Mouse (Mus musculus) brown adipose tissue, adult 24 weeks (tissue): ENCODE measurements around the gene Sept6. TPM values are rescaled to one million over a fixed set of nuclear protein-coding genes. Genes with fewer than 3 reads are reported as not detected.

Source experiments
- polyA plus RNA-seq: library from polyadenylated mRNA; stranded (reverse); fragments of >200 nt; gene quantifications from 2 replicates; pipeline ENCODE4 v1.2.4, GENCODE M21; 2012; ENCODE audit not compliant: missing spikeins, insufficient read depth, insufficient read length

Sept6 gene
- polyA plus RNA-seq, 1 experiment, result 2.1 TPM

Other genes starting within 250 kb of the Sept6 start
- not detected in 2 replicates for gene Slc25a43, start 248.1 kb downstream of the Sept6 start, polyA plus RNA-seq
- 955 and 1,042 TPM in 2 replicates for gene Slc25a5, start 196.1 kb downstream of the Sept6 start, polyA plus RNA-seq
- 94.7 and 101 TPM in 2 replicates for gene Ube2a, start 117.9 kb downstream of the Sept6 start, polyA plus RNA-seq
- gene C330007P06Rik, start 117.7 kb downstream of the Sept6 start, polyA plus RNA-seq, result 54.0 and 56.6 TPM in 2 replicates
- 1.5 and 2.2 TPM in 2 replicates for gene Nkrf, start 88.9 kb downstream of the Sept6 start, polyA plus RNA-seq
- gene Sowahd, start 57.1 kb upstream of the Sept6 start, polyA plus RNA-seq, result not detected in 2 replicates
- gene Rpl39, start 93.6 kb upstream of the Sept6 start, polyA plus RNA-seq, result 550 and 567 TPM in 2 replicates
- gene Upf3b, start 118.5 kb upstream of the Sept6 start, polyA plus RNA-seq, result 9.0 and 11.5 TPM in 2 replicates
- gene Nkap, start 135.0 kb upstream of the Sept6 start, polyA plus RNA-seq, result 7.0 and 10.9 TPM in 2 replicates
- not detected in 2 replicates for gene Akap14, start 177.0 kb upstream of the Sept6 start, polyA plus RNA-seq
- 1,758 and 1,801 TPM in 2 replicates for gene Ndufa1, start 199.4 kb upstream of the Sept6 start, polyA plus RNA-seq
- 0.92 and 1.7 TPM in 2 replicates for gene Rnf113a1, start 199.5 kb upstream of the Sept6 start, polyA plus RNA-seq
- gene Gm9, start 219.2 kb upstream of the Sept6 start, polyA plus RNA-seq, result not detected in 2 replicates
- gene Rhox1, start 230.5 kb upstream of the Sept6 start, polyA plus RNA-seq, result not detected in 2 replicates